Mouse (Mus musculus): ENCODE data around the gene Il18r1. TPM values are rescaled to one million over a fixed set of nuclear protein-coding genes. Genes with fewer than 3 reads are reported as not detected.

The Il18r1 gene
- polyA plus RNA-seq, 1 experiment from 2014 or later, result not detected

GRCm38 (mm10) chr1:40501546-40502398, 36.4 kb downstream of the Il18r1 start:
- Histone ChIP-seq H3K9ac (ENCODE audit: low read length) (no peak overlapping the region), H3K4me2 (ENCODE audit: low read depth, severe bottlenecking) (no peak overlapping the region), H3K4me3 (ENCODE audit: low read depth, low read length) (no peak overlapping the region), H3K9me3 (ENCODE audit: control insufficient read depth, low read length) (no peaks in the 10 kb centered on the region), H3K4me1 (ENCODE audit: control insufficient read depth, insufficient read depth, low read length) (no peaks in the 10 kb centered on the region; the same call in 1 of the 2 replicates), H3K27me3 (ENCODE audit: control insufficient read depth, insufficient read depth, low read length) (no peaks in the 10 kb centered on the region), H3K27ac (replicated peaks; ENCODE audit: low read depth, low read length) (no peak overlapping the region), H3K36me3 (ENCODE audit: control insufficient read depth, insufficient read depth, low read length) (no peaks in the 10 kb centered on the region)
- ATAC-seq (ENCODE audit: insufficient number of reproducible peaks, low FRiP score, low TSS enrichment, low read depth), result no peak
- DNase-seq (ENCODE audit: low spot score), result no peak
- WGBS, result 91% methylated on average over 11 of the region's 11 CpGs

- no peak overlapping the region for H3K9ac ChIP-seq (ENCODE audit: low read length)
- no peaks in the 10 kb centered on the region for H3K36me3 ChIP-seq (ENCODE audit: control insufficient read depth, insufficient read depth, low read length)
- DNase-seq (ENCODE audit: low spot score) (no peak), ATAC-seq (ENCODE audit: insufficient number of reproducible peaks, low FRiP score, low TSS enrichment, low read depth) (no peak)
- no peaks in the 10 kb centered on the region; the same call in 1 of the 2 replicates for H3K4me1 ChIP-seq (ENCODE audit: control insufficient read depth, insufficient read depth, low read length)
- no peaks in the 10 kb centered on the region for H3K27me3 ChIP-seq (ENCODE audit: control insufficient read depth, insufficient read depth, low read length)
- no peak overlapping the region for H3K27ac ChIP-seq (replicated peaks; ENCODE audit: low read depth, low read length)
- H3K9me3 ChIP-seq (ENCODE audit: control insufficient read depth, low read length), result no peaks in the 10 kb centered on the region
- H3K4me2 ChIP-seq (ENCODE audit: low read depth, severe bottlenecking), result no peak overlapping the region
- WGBS, result 81% methylated on average over 5 of the region's 5 CpGs
- H3K4me3 ChIP-seq (ENCODE audit: low read depth, low read length), result no peak overlapping the region
Observed at GRCm38 (mm10) chr1:40504548-40504947, 39.2 kb downstream of the Il18r1 start.

GRCm38 (mm10) chr1:40514851-40515585, 49.7 kb downstream of the Il18r1 start, which contains the start of gene Il18rap:
Il18rap (plus strand) TSS chr1:40515362.
- no peak within 1 kb of the TSS for H3K4me2 ChIP-seq (ENCODE audit: low read depth, severe bottlenecking)
- DNase-seq (ENCODE audit: low spot score) (no peak), ATAC-seq (ENCODE audit: insufficient number of reproducible peaks, low FRiP score, low TSS enrichment, low read depth) (no peak)
- no peaks in the 10 kb centered on the region for H3K27me3 ChIP-seq (ENCODE audit: control insufficient read depth, insufficient read depth, low read length)
- H3K4me1 ChIP-seq (ENCODE audit: control insufficient read depth, insufficient read depth, low read length), result no peaks in the 10 kb centered on the region
- H3K9ac ChIP-seq (ENCODE audit: low read length), result no peak within 1 kb of the TSS
- H3K27ac ChIP-seq (replicated peaks; ENCODE audit: low read depth, low read length), result no peak within 1 kb of the TSS
- WGBS, result 29% methylated on average over 9 of the region's 9 CpGs
- H3K9me3 ChIP-seq (ENCODE audit: control insufficient read depth, low read length), result no peaks in the 10 kb centered on the region
- H3K36me3 ChIP-seq (ENCODE audit: control insufficient read depth, insufficient read depth, low read length), result no peaks in the 10 kb centered on the region
- no peak within 1 kb of the TSS for H3K4me3 ChIP-seq (ENCODE audit: low read depth, low read length)

- ATAC-seq (ENCODE audit: insufficient number of reproducible peaks, low FRiP score, low TSS enrichment, low read depth) (no peak), DNase-seq (ENCODE audit: low spot score) (no peak)
- no peaks in the 10 kb centered on the region for H3K9me3 ChIP-seq (ENCODE audit: control insufficient read depth, low read length)
- H3K4me3 ChIP-seq (ENCODE audit: low read depth, low read length), result no peak overlapping the region
- H3K4me2 ChIP-seq (ENCODE audit: low read depth, severe bottlenecking), result no peak overlapping the region
- no peaks in the 10 kb centered on the region for H3K4me1 ChIP-seq (ENCODE audit: control insufficient read depth, insufficient read depth, low read length)
- no peaks in the 10 kb centered on the region for H3K27me3 ChIP-seq (ENCODE audit: control insufficient read depth, insufficient read depth, low read length)
- no peak overlapping the region for H3K9ac ChIP-seq (ENCODE audit: low read length)
- 97% methylated on average over 6 of the region's 6 CpGs for WGBS
- H3K36me3 ChIP-seq (ENCODE audit: control insufficient read depth, insufficient read depth, low read length), result no peaks in the 10 kb centered on the region
- no peak overlapping the region for H3K27ac ChIP-seq (replicated peaks; ENCODE audit: low read depth, low read length)
Observed at GRCm38 (mm10) chr1:40516364-40516763, 51.0 kb downstream of the Il18r1 start.

- no peaks in the 10 kb centered on the region for H3K27me3 ChIP-seq (ENCODE audit: control insufficient read depth, insufficient read depth, low read length)
- no peak overlapping the region for H3K4me3 ChIP-seq (ENCODE audit: low read depth, low read length)
- no peak overlapping the region for H3K9ac ChIP-seq (ENCODE audit: low read length)
- H3K27ac ChIP-seq (replicated peaks; ENCODE audit: low read depth, low read length), result no peak overlapping the region
- no peak for ATAC-seq (ENCODE audit: insufficient number of reproducible peaks, low FRiP score, low TSS enrichment, low read depth)
- no peak for DNase-seq (ENCODE audit: low spot score)
- 86% methylated on average over 7 of the region's 7 CpGs for WGBS
- no peak overlapping the region for H3K4me2 ChIP-seq (ENCODE audit: low read depth, severe bottlenecking)
- H3K9me3 ChIP-seq (ENCODE audit: control insufficient read depth, low read length), result no peaks in the 10 kb centered on the region
- H3K36me3 ChIP-seq (ENCODE audit: control insufficient read depth, insufficient read depth, low read length), result no peaks in the 10 kb centered on the region
- no peaks in the 10 kb centered on the region for H3K4me1 ChIP-seq (ENCODE audit: control insufficient read depth, insufficient read depth, low read length)
Observed at GRCm38 (mm10) chr1:40522918-40523317, 57.6 kb downstream of the Il18r1 start.

GRCm38 (mm10) chr1:40523971-40524722, 58.8 kb downstream of the Il18r1 start:
- H3K9me3 ChIP-seq (ENCODE audit: control insufficient read depth, low read length), result no peaks in the 10 kb centered on the region
- H3K27ac ChIP-seq (replicated peaks; ENCODE audit: low read depth, low read length), result no peak overlapping the region
- no peaks in the 10 kb centered on the region for H3K27me3 ChIP-seq (ENCODE audit: control insufficient read depth, insufficient read depth, low read length)
- DNase-seq (ENCODE audit: low spot score) (no peak), ATAC-seq (ENCODE audit: insufficient number of reproducible peaks, low FRiP score, low TSS enrichment, low read depth) (no peak)
- H3K4me2 ChIP-seq (ENCODE audit: low read depth, severe bottlenecking), result no peak overlapping the region
- H3K4me1 ChIP-seq (ENCODE audit: control insufficient read depth, insufficient read depth, low read length), result no peaks in the 10 kb centered on the region
- H3K9ac ChIP-seq (ENCODE audit: low read length), result no peak overlapping the region
- no peak overlapping the region for H3K4me3 ChIP-seq (ENCODE audit: low read depth, low read length)
- no peaks in the 10 kb centered on the region for H3K36me3 ChIP-seq (ENCODE audit: control insufficient read depth, insufficient read depth, low read length)
- 86% methylated on average over 5 of the region's 5 CpGs for WGBS

- H3K4me3 ChIP-seq (ENCODE audit: low read depth, low read length), result no peak overlapping the region
- no peak overlapping the region for H3K4me2 ChIP-seq (ENCODE audit: low read depth, severe bottlenecking)
- no peaks in the 10 kb centered on the region for H3K27me3 ChIP-seq (ENCODE audit: control insufficient read depth, insufficient read depth, low read length)
- no peaks in the 10 kb centered on the region for H3K36me3 ChIP-seq (ENCODE audit: control insufficient read depth, insufficient read depth, low read length)
- H3K4me1 ChIP-seq (ENCODE audit: control insufficient read depth, insufficient read depth, low read length), result no peaks in the 10 kb centered on the region
- DNase-seq (ENCODE audit: low spot score) (no peak), ATAC-seq (ENCODE audit: insufficient number of reproducible peaks, low FRiP score, low TSS enrichment, low read depth) (no peak)
- no peaks in the 10 kb centered on the region for H3K9me3 ChIP-seq (ENCODE audit: control insufficient read depth, low read length)
- WGBS, result 85% methylated on average over 5 of the region's 5 CpGs
- H3K27ac ChIP-seq (replicated peaks; ENCODE audit: low read depth, low read length), result no peak overlapping the region
- H3K9ac ChIP-seq (ENCODE audit: low read length), result no peak overlapping the region
Observed at GRCm38 (mm10) chr1:40529287-40529686, 63.9 kb downstream of the Il18r1 start.

GRCm38 (mm10) chr1:40537577-40537976, 72.2 kb downstream of the Il18r1 start:
- Histone ChIP-seq H3K4me3 (ENCODE audit: low read depth, low read length) (no peak overlapping the region), H3K9me3 (ENCODE audit: control insufficient read depth, low read length) (no peaks in the 10 kb centered on the region), H3K4me2 (ENCODE audit: low read depth, severe bottlenecking) (no peak overlapping the region), H3K27ac (replicated peaks; ENCODE audit: low read depth, low read length) (no peak overlapping the region), H3K4me1 (ENCODE audit: control insufficient read depth, insufficient read depth, low read length) (no peaks in the 10 kb centered on the region), H3K9ac (ENCODE audit: low read length) (no peak overlapping the region), H3K27me3 (ENCODE audit: control insufficient read depth, insufficient read depth, low read length) (no peaks in the 10 kb centered on the region), H3K36me3 (ENCODE audit: control insufficient read depth, insufficient read depth, low read length) (no peaks in the 10 kb centered on the region)
- DNase-seq (ENCODE audit: low spot score), result no peak
- no peak for ATAC-seq (ENCODE audit: insufficient number of reproducible peaks, low FRiP score, low TSS enrichment, low read depth)
- WGBS, result 84% methylated on average over 5 of the region's 5 CpGs
